Mouse (Mus musculus): ENCODE data around the gene Ets1. TPM values are rescaled to one million over a fixed set of nuclear protein-coding genes. Genes with fewer than 3 reads are reported as not detected.

Ets1 gene
- polyA plus RNA-seq, 1 experiment from 2014 or later, result 24.3 TPM

DNA sequence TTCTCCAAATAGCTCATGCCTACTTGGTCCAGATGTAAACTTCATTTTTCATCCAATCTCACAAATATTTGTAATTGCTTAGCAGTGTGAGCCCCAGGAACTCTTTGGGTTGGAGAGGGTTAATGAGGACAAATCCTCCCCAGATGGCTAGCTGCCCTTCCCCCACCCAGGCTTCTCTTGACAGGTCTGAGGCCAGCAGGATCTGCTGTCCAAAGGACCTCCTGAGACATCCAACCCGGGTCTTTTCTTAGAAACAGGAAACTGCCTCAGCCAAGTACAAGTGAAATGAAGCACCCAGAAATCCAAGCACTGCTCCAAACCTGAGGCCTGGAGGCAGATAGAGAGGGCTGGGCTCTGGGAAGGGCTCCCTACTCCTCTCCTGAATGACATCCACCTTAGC is 151.6 kb downstream of the Ets1 start:
- Histone ChIP-seq H3K4me1 (replicated peaks) (peaks cover 12% of the 10 kb centered on the region; the same call in 1 of the 2 replicates), H3K9ac (no peak overlapping the region), H3K9me3 (no peaks in the 10 kb centered on the region), H3K4me2 (no peak overlapping the region), H3K36me3 (no peaks in the 10 kb centered on the region), H3K27me3 (no peaks in the 10 kb centered on the region), H3K27ac (no peak overlapping the region), H3K4me3 (no peak overlapping the region)
- 33% methylated on average over 1 of the region's 1 CpGs for WGBS
- no peak for ATAC-seq (ENCODE audit: low FRiP score)

DNA sequence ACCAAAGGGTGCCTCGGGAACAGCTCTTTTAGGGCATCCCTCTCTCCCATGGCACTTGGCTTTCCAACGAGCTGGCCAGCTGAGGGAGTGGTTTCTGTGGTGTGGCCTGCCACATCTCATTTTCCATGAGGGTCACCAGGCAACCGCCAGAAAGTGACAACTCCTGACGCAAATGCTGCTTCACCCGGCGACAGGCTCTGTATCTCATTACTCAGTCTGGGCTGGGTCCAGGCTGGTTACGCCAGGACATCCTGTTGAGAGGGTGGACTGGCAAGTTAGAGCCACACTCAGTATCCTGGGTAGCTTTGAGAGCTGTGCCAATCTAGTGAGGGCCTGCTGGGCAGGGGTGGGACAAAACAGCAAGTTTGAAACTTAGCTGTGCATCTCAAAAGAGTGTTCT is 153.3 kb downstream of the Ets1 start:
- H3K36me3 ChIP-seq, result no peaks in the 10 kb centered on the region
- H3K9me3 ChIP-seq, result no peaks in the 10 kb centered on the region
- no peaks in the 10 kb centered on the region for H3K27me3 ChIP-seq
- WGBS, result 49% methylated on average over 7 of the region's 7 CpGs
- H3K27ac ChIP-seq, result no peak overlapping the region
- no peak overlapping the region for H3K4me2 ChIP-seq
- H3K4me1 ChIP-seq (replicated peaks), result peaks cover 12% of the 10 kb centered on the region; the same call in 1 of the 2 replicates
- H3K4me3 ChIP-seq, result no peak overlapping the region
- H3K9ac ChIP-seq, result no peak overlapping the region
- ATAC-seq (ENCODE audit: low FRiP score), result no peak

- no peaks in the 10 kb centered on the region for H3K36me3 ChIP-seq
- peaks cover 12% of the 10 kb centered on the region; the same call in 1 of the 2 replicates for H3K4me1 ChIP-seq (replicated peaks)
- ATAC-seq (ENCODE audit: low FRiP score), result no peak
- no peaks in the 10 kb centered on the region for H3K9me3 ChIP-seq
- H3K4me3 ChIP-seq, result no peak overlapping the region
- no peak overlapping the region for H3K27ac ChIP-seq
- H3K9ac ChIP-seq, result no peak overlapping the region
- H3K4me2 ChIP-seq, result no peak overlapping the region
- H3K27me3 ChIP-seq, result no peaks in the 10 kb centered on the region
- WGBS, result 78% methylated on average over 6 of the region's 6 CpGs
Measured at GRCm38 (mm10) chr9:32791699-32792098, 155.7 kb downstream of the Ets1 start.

DNA sequence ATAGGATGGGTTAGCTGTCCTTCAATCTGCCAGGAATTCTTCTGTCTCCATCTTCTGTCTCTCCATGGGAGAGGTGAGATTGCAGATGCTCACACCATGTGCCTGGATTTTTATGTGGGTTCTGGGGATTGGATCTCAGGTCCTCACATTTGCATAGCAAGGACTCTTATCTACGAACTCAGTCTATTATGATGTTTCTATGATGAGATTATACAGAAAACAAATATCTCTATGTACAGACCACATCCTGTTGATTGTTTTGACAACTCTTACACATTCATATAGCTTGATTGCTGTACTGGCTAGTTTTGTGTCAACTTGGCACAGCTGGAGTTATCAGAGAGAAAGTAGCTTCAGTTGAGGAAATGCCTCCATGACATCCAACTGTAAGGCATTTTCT is 162.2 kb downstream of the Ets1 start:
- H3K9me3 ChIP-seq, result no peaks in the 10 kb centered on the region
- H3K9ac ChIP-seq, result no peak overlapping the region
- no peak for ATAC-seq (ENCODE audit: low FRiP score)
- H3K27ac ChIP-seq, result no peak overlapping the region
- WGBS, result 97% methylated on average over 1 of the region's 1 CpGs
- H3K4me1 ChIP-seq (replicated peaks), result no peaks in the 10 kb centered on the region
- H3K4me3 ChIP-seq, result no peak overlapping the region
- no peaks in the 10 kb centered on the region for H3K27me3 ChIP-seq
- no peaks in the 10 kb centered on the region for H3K36me3 ChIP-seq
- no peak overlapping the region for H3K4me2 ChIP-seq

- Histone ChIP-seq H3K36me3 (no peaks in the 10 kb centered on the region), H3K4me1 (replicated peaks) (no peaks in the 10 kb centered on the region), H3K27ac (no peak overlapping the region), H3K27me3 (no peaks in the 10 kb centered on the region), H3K4me2 (no peak overlapping the region), H3K4me3 (no peak overlapping the region), H3K9ac (no peak overlapping the region), H3K9me3 (no peaks in the 10 kb centered on the region)
- no peak for ATAC-seq (ENCODE audit: low FRiP score)
- WGBS, result 83% methylated on average over 4 of the region's 4 CpGs
Measured at GRCm38 (mm10) chr9:32806106-32806505, 170.1 kb downstream of the Ets1 start.

Other genes with a start within 250 kb of the Ets1 start
- 8.7 and 9.3 TPM in 2 replicates for gene Fli1, start 93.4 kb upstream of the Ets1 start, polyA plus RNA-seq (2015; fragmentation: Nextera tagmentation; extraction: Ambion mirVana)

Measured in hindbrain, embryonic 13.5 days (tissue).